Mouse (Mus musculus): ENCODE measurements at regions not wholly inside any gene's neighbourhood (a gene's known extent, or its start where the extent isn't known, plus 50 kb on each side); places are given as distances from the start of the nearest gene placed in this dataset.

GRCm38 (mm10) chr1:69429632-69430031, 257.4 kb downstream of the Ikzf2 start:
- no peak for TF ChIP-seq RAD21 (IDR thresholded peaks at IDR 0.05; ENCODE audit: low read depth, low read length)
- TF ChIP-seq POLR2AphosphoS2 (IDR thresholded peaks at IDR 0.05; ENCODE audit: low read depth, low read length) = no peak
- no peak for TF ChIP-seq JUND (conservative IDR thresholded peaks at IDR 0.05; ENCODE audit: low read depth, low read length)
- TF ChIP-seq TCF12 (IDR thresholded peaks at IDR 0.05; ENCODE audit: low read depth, low read length) = no peak
- TF ChIP-seq MAFK (IDR thresholded peaks at IDR 0.05; ENCODE audit: insufficient replicate concordance, low read length) = no peak
- no peak for TF ChIP-seq JUN (IDR thresholded peaks at IDR 0.05; ENCODE audit: insufficient read depth, low read depth, low read length)
- no peak for TF ChIP-seq SMC3 (IDR thresholded peaks at IDR 0.05; ENCODE audit: low read depth, low read length)
- TF ChIP-seq EP300 (IDR thresholded peaks at IDR 0.05; ENCODE audit: low read length) = no peak
- TF ChIP-seq CHD2 (IDR thresholded peaks at IDR 0.05; ENCODE audit: low read length) = no peak
- TF ChIP-seq ETS1 (conservative IDR thresholded peaks at IDR 0.05; ENCODE audit: low read depth, low read length) = no peak
- TF ChIP-seq NRF1 (IDR thresholded peaks at IDR 0.05; ENCODE audit: low read depth, low read length) = no peak
- TF ChIP-seq CHD1 (IDR thresholded peaks at IDR 0.05; ENCODE audit: low read depth, low read length) = no peak
- TF ChIP-seq KAT2A (IDR thresholded peaks at IDR 0.05; ENCODE audit: insufficient replicate concordance, low read length) = no peak
- TF ChIP-seq IRF4 (IDR thresholded peaks at IDR 0.05; ENCODE audit: low read depth, low read length) = no peak
- no peak for TF ChIP-seq NELFE (IDR thresholded peaks at IDR 0.05; ENCODE audit: low read depth, low read length)
- Histone ChIP-seq H3K36me3 (replicated peaks in 1 of 2; ENCODE audit: control insufficient read depth in 1 of 2, insufficient read depth in 1 of 2, low read length in 1 of 2) (no peaks in the 10 kb centered on the region), H3K4me3 (replicated peaks in 1 of 3; ENCODE audit: low read depth in 2 of 3, low read length in 2 of 3, poor library complexity in 1 of 3) (no peak overlapping the region), H3K27ac (ENCODE audit: insufficient read depth, low read depth) (no peak overlapping the region), H3K79me2 (replicated peaks; ENCODE audit: control insufficient read depth, extremely low read depth, insufficient read depth, poor library complexity, severe bottlenecking) (no peaks in the 10 kb centered on the region), H3K4me2 (ENCODE audit: insufficient read depth, low read depth, poor library complexity, severe bottlenecking) (no peak overlapping the region), H3K9ac (ENCODE audit: insufficient read depth, low read depth) (no peak overlapping the region), H3K4me1 (ENCODE audit: control insufficient read depth in 1 of 2, insufficient read depth in 2 of 2) (no peaks in the 10 kb centered on the region; a peak in 1 of 4 replicates), H3K27me3 (replicated peaks) (no peaks in the 10 kb centered on the region), H3K9me3 (replicated peaks; ENCODE audit: low read length) (no peaks in the 10 kb centered on the region)
- in situ Hi-C loops (cut with MboI; ENCODE audit: low pct_ligation_motif_present, low pct_unique_long_range_greater_than_20kb, low sequenced_read_pairs) = no loop called here
- DNase-seq (ENCODE audit: extremely low read depth) = no peak
- dilution Hi-C loops (cut with MboI; ENCODE audit: extremely low pct_ligation_motif_present, extremely low pct_unique_long_range_greater_than_20kb, low sequenced_read_pairs) = no loop called here

DNA sequence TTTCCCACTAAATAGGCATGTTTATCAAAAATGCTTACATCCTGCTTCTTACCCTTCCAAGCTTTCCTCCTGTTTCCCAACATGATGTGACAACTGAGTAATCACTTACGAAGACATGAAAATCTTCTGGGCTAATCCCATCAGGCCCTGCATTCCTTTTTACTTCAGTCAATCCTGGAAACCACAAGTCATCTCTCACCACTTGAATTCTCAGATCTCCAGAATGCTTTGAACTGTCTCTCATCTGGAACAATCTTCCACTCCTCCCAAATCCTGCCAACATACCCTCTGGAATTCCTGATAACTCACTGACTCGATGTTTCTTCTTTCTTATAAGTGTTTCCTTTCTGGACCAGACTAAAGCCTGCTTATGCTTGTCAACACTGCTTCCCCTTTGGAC, 289.4 kb downstream of the Ikzf2 start:
- no peak overlapping the region for H3K4me3 ChIP-seq (replicated peaks in 1 of 3; ENCODE audit: low read depth in 2 of 3, low read length in 2 of 3, poor library complexity in 1 of 3)
- dilution Hi-C loops (cut with MboI; ENCODE audit: extremely low pct_ligation_motif_present, extremely low pct_unique_long_range_greater_than_20kb, low sequenced_read_pairs) = no loop called here
- H3K4me1 ChIP-seq (ENCODE audit: control insufficient read depth in 1 of 2, insufficient read depth in 2 of 2) = no peaks in the 10 kb centered on the region
- no peaks in the 10 kb centered on the region for H3K79me2 ChIP-seq (replicated peaks; ENCODE audit: control insufficient read depth, extremely low read depth, insufficient read depth, poor library complexity, severe bottlenecking)
- no peaks in the 10 kb centered on the region for H3K9me3 ChIP-seq (replicated peaks; ENCODE audit: low read length)
- no peaks in the 10 kb centered on the region for H3K36me3 ChIP-seq (replicated peaks in 1 of 2; ENCODE audit: control insufficient read depth in 1 of 2, insufficient read depth in 1 of 2, low read length in 1 of 2)
- no peak overlapping the region for H3K9ac ChIP-seq (ENCODE audit: insufficient read depth, low read depth)
- no peak overlapping the region for H3K4me2 ChIP-seq (ENCODE audit: insufficient read depth, low read depth, poor library complexity, severe bottlenecking)
- H3K27ac ChIP-seq (ENCODE audit: insufficient read depth, low read depth) = no peak overlapping the region
- in situ Hi-C loops (cut with MboI; ENCODE audit: low pct_ligation_motif_present, low pct_unique_long_range_greater_than_20kb, low sequenced_read_pairs) = no loop called here
- TF ChIP-seq JUN (IDR thresholded peaks at IDR 0.05; ENCODE audit: insufficient read depth, low read depth, low read length) = no peak
- TF ChIP-seq TBP (conservative IDR thresholded peaks at IDR 0.05; ENCODE audit: low read depth, low read length) = no peak
- no peak for TF ChIP-seq MAFK (IDR thresholded peaks at IDR 0.05; ENCODE audit: insufficient replicate concordance, low read length)
- no peak for TF ChIP-seq CTCF (conservative IDR thresholded peaks at IDR 0.05 in 1 of 2, IDR thresholded peaks at IDR 0.05 in 1 of 2; ENCODE audit: low read depth in 2 of 2, low read length in 2 of 2)
- no peak for TF ChIP-seq KAT2A (IDR thresholded peaks at IDR 0.05; ENCODE audit: insufficient replicate concordance, low read length)
- no peak for TF ChIP-seq CHD1 (IDR thresholded peaks at IDR 0.05; ENCODE audit: low read depth, low read length)
- TF ChIP-seq MYC (IDR thresholded peaks at IDR 0.05; ENCODE audit: low read depth, low read length) = no peak
- no peak for TF ChIP-seq MAX (IDR thresholded peaks at IDR 0.05; ENCODE audit: low read length)
- TF ChIP-seq UBTF (IDR thresholded peaks at IDR 0.05; ENCODE audit: low read depth, low read length) = no peak
- TF ChIP-seq ZNF384 (IDR thresholded peaks at IDR 0.05; ENCODE audit: low read depth, low read length) = no peak
- TF ChIP-seq CHD2 (IDR thresholded peaks at IDR 0.05; ENCODE audit: low read length) = no peak
- TF ChIP-seq USF1 (IDR thresholded peaks at IDR 0.05; ENCODE audit: low read depth, low read length) = no peak
- TF ChIP-seq ZC3H11A (IDR thresholded peaks at IDR 0.05; ENCODE audit: low read depth, low read length) = no peak
- no peak for TF ChIP-seq MAZ (IDR thresholded peaks at IDR 0.05; ENCODE audit: low read depth, low read length)
- no peak for TF ChIP-seq E2F4 (IDR thresholded peaks at IDR 0.05; ENCODE audit: insufficient replicate concordance, low read depth, low read length)
- TF ChIP-seq USF2 (conservative IDR thresholded peaks at IDR 0.05; ENCODE audit: low read depth, low read length) = no peak
- no peak for TF ChIP-seq IRF4 (IDR thresholded peaks at IDR 0.05; ENCODE audit: low read depth, low read length)
- TF ChIP-seq NELFE (IDR thresholded peaks at IDR 0.05; ENCODE audit: low read depth, low read length) = no peak
- DNase-seq (ENCODE audit: extremely low read depth) = no peak
- H3K27me3 ChIP-seq (replicated peaks) = no peaks in the 10 kb centered on the region
